Mouse (Mus musculus): ENCODE data around the gene Lefty1. TPM values are rescaled to one million over a fixed set of nuclear protein-coding genes. Genes with fewer than 3 reads are reported as not detected.

Gene Lefty1
- polyA plus RNA-seq, 1 experiment from 2014 or later: 0.23 TPM

DNA sequence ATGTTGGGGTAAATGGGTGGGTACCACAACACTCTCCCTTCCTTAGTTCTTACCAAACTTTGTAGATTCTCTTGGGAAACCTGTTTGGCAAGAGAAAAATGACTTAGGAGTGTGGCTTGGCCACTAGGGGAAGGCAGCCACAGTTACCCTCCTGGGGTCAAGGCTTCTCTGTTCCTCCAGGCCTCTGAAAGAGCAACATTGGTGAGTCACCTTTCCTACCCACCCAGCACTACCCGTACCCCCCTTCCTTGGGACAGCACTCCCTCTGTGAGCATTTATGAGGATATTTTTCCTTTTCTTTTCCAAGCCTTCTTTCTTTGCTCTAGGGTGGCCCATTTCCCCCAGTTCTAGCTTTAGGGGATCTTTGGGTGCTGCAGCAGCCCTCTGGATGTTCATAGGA lies 9.1 kb downstream of the Lefty1 start:
- WGBS: 60% methylated on average over 1 of the region's 1 CpGs
- H3K36me3 ChIP-seq: no peaks in the 10 kb centered on the region
- no peak overlapping the region for H3K4me3 ChIP-seq
- H3K27me3 ChIP-seq: peaks cover 58% of the 10 kb centered on the region
- peaks cover 29% of the 10 kb centered on the region for H3K4me1 ChIP-seq (replicated peaks)
- no peak overlapping the region for H3K4me2 ChIP-seq
- ATAC-seq (ENCODE audit: low FRiP score): no peak
- H3K9ac ChIP-seq: no peak overlapping the region
- no peak overlapping the region for H3K27ac ChIP-seq
- no peaks in the 10 kb centered on the region for H3K9me3 ChIP-seq

DNA sequence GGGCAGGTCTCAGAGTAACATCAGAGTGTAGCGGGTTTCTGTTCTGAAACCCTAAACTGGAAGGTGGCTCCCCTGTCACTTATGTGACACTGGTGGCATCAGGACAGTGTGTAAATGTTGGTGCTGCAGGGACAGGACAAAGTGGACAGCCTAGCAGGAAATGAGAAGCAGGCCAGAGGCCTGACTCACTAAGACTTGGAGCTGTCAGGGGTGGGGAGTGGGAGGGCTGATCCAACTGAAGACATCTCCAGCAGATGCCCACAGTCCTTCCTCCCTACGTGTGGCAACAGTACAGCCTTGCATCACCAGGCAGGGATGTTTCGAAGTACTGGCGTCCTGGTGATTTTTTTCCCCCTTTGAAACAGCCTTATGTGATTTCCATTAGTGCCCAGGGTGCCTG lies 9.7 kb downstream of the Lefty1 start:
- ATAC-seq (ENCODE audit: low FRiP score): no peak
- no peak overlapping the region for H3K4me3 ChIP-seq
- no peaks in the 10 kb centered on the region for H3K36me3 ChIP-seq
- H3K9ac ChIP-seq: no peak overlapping the region
- H3K9me3 ChIP-seq: no peaks in the 10 kb centered on the region
- 84% methylated on average over 4 of the region's 4 CpGs for WGBS
- peaks cover 58% of the 10 kb centered on the region for H3K27me3 ChIP-seq
- H3K27ac ChIP-seq: no peak overlapping the region
- H3K4me2 ChIP-seq: no peak overlapping the region
- peaks cover 29% of the 10 kb centered on the region for H3K4me1 ChIP-seq (replicated peaks)

DNA sequence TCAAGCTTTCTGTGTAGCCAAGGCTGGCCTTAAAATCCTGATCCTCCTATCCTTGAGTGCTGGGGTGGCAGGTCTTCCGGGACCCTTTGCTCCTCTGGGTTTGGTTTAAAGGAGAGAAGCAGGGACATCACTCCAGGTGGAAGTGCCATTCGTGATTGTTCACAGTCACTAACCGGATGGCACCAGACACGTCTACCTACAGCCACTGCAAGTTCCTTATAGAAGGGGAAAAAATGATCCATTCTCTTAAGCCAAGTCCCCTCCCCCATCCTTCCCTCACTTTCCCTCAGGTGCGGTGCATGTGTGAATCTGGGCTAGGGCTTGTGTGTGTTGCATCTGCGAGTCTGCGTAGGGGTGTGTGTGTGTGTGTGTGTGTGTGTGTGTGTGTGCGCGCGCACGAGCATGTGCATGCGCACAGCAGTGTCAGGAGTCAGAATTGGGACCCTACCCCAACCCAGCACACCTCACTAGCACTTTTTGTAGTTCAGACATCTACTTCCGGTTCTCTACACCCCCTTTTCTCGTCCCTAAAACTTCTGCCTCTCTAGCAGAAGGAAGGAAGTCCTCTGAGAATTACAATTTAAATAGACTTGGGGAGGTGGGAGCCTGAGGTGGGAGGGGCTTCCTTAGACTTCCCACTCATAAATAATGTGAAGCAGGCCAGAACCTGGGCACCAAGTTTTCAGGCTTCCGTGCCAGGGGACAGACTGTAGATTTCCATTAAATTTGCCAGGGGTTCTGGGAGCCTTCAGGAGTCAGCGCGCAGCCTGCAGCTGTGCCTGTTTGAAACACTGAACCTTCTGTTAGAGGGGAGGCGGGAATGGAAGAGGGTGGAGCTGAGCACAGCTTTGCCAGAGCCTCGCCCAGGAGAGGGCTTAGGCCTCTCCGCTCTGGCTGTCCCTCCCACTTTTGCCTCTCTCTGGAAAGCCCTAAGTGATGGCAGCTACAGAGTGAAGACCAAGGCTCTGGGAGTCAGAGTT lies 10.5 kb downstream of the Lefty1 start:
- Histone ChIP-seq H3K9ac (no peak overlapping the region), H3K4me2 (peak overlapping the region; percentile 13; the same call in 1 of the 2 replicates)

DNA sequence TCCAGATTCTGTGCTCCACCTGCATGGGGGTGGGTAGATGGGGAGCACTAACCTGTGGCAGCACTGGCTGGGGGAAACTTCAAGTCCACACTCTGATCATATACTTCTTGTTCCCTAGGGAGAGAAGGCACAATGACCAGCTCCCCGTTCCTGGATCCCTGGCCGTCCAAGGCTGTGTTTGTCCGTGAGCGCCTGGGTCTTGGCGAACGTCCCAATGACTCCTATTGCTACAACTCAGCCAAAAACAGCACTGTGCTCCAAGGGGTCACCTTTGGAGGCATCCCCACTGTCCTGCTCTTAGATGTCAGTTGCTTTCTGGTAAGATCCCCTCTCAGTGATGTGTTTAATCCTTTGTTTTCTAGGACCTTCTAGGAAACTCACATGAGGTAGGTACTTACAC lies 11.6 kb downstream of the Lefty1 start:
- 87% methylated on average over 6 of the region's 6 CpGs for WGBS
- no peaks in the 10 kb centered on the region for H3K9me3 ChIP-seq
- H3K36me3 ChIP-seq: no peaks in the 10 kb centered on the region
- peaks cover 41% of the 10 kb centered on the region for H3K27me3 ChIP-seq
- H3K4me2 ChIP-seq: no peak overlapping the region
- H3K27ac ChIP-seq: no peak overlapping the region
- peaks cover 29% of the 10 kb centered on the region for H3K4me1 ChIP-seq (replicated peaks)
- no peak overlapping the region for H3K9ac ChIP-seq
- ATAC-seq (ENCODE audit: low FRiP score): no peak
- H3K4me3 ChIP-seq: no peak overlapping the region

More for the DNA sequence above, 10.5 kb downstream of the Lefty1 start:
- WGBS: 32% methylated on average over 20 of the region's 20 CpGs
- Histone ChIP-seq H3K9me3 (no peaks in the 10 kb centered on the region), H3K4me1 (replicated peaks) (peaks cover 29% of the 10 kb centered on the region), H3K36me3 (no peaks in the 10 kb centered on the region), H3K27ac (no peak overlapping the region), H3K27me3 (peaks cover 52% of the 10 kb centered on the region), H3K4me3 (no peak overlapping the region)
- ATAC-seq (ENCODE audit: low FRiP score): peak; percentile 68; the same call in 1 of the 2 replicates

DNA sequence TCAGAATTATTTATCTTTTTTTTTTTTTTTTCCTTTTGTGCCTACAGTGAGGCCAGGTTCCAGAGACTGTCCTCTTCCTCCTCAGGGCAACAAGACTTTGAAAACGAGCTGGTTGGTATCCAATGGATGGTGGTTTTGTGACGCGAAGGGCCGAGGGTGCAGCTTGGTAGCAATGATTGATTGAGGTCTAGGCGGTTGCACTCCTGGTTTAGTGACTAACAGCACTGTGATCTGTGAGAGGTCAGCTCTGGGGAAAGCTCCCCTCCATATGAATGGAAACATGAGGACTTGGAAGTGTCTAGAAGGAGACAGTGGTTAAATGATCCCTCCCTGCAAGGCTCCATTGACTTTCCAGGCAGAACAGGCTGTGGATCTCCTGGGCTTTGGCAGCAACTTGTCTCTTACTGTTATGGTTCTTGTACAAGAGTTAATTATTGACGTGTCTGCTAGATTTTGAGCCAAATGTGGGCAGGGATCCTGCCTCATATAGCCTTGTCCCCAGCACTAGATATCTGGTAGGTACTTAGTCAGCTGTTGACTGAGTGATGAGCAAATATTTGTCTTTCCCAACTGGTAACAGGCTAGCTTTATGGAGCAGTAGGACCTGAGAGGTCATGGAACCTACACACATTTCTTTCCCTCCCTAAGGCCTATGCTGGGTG lies 17.4 kb downstream of the Lefty1 start:
- ATAC-seq (ENCODE audit: low FRiP score): no peak
- H3K9me3 ChIP-seq: no peaks in the 10 kb centered on the region
- 77% methylated on average over 6 of the region's 6 CpGs for WGBS

DNA sequence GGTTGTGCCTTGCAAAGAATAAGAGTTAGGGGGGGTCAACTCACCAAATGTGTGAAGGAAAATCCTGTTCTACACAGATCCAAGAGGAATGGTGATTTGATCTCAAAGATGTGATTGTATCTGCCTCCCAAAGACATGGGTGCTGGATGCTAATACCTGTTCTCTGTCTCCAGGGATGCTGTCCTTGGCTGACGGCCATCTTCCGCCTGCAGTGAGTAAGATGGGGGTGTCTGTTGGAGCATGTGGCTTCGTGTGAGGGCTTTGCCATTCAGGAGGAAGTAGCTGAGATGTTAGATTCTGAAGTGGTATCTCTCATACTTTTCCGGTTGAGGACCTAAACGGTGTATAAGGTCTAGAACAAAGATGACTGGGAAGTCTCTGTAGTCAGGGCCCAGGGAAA lies 18.0 kb downstream of the Lefty1 start:
- no peaks in the 10 kb centered on the region for H3K4me1 ChIP-seq (replicated peaks)
- H3K4me2 ChIP-seq: no peak overlapping the region
- H3K4me3 ChIP-seq: no peak overlapping the region
- no peak overlapping the region for H3K9ac ChIP-seq
- H3K36me3 ChIP-seq: no peaks in the 10 kb centered on the region
- H3K27ac ChIP-seq: no peak overlapping the region
- ATAC-seq (ENCODE audit: low FRiP score): no peak
- no peaks in the 10 kb centered on the region for H3K9me3 ChIP-seq
- 94% methylated on average over 5 of the region's 5 CpGs for WGBS
- H3K27me3 ChIP-seq: no peaks in the 10 kb centered on the region

More for the DNA sequence above, 17.4 kb downstream of the Lefty1 start:
- H3K4me3 ChIP-seq: no peak overlapping the region
- no peaks in the 10 kb centered on the region for H3K36me3 ChIP-seq
- H3K27me3 ChIP-seq: no peaks in the 10 kb centered on the region
- no peak overlapping the region for H3K9ac ChIP-seq
- no peaks in the 10 kb centered on the region for H3K4me1 ChIP-seq (replicated peaks)
- H3K27ac ChIP-seq: no peak overlapping the region
- no peak overlapping the region for H3K4me2 ChIP-seq

DNA sequence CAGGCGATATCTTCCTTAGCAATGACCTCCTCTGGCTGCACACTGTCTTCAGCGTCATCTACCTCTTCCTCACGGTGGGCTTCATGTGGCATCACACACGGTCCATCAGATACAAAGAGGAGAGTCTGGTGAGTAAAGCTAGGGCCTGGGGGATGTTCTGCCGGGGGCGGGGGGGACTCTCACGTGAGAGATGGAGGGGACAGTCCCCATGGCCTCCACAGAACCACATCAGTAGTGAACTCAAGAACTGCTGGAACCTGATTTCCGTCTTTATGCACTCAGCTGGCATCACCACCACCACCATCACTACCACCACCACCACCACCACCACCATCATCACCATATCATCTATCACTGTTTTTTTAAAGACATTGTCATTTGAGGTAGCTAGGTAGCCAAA lies 21.6 kb downstream of the Lefty1 start:
- H3K9me3 ChIP-seq: no peaks in the 10 kb centered on the region
- no peak overlapping the region for H3K4me3 ChIP-seq
- H3K27me3 ChIP-seq: no peaks in the 10 kb centered on the region
- no peak overlapping the region for H3K9ac ChIP-seq
- no peaks in the 10 kb centered on the region for H3K4me1 ChIP-seq (replicated peaks)
- 92% methylated on average over 8 of the region's 8 CpGs for WGBS
- H3K36me3 ChIP-seq: no peaks in the 10 kb centered on the region
- no peak for ATAC-seq (ENCODE audit: low FRiP score)
- H3K4me2 ChIP-seq: no peak overlapping the region
- no peak overlapping the region for H3K27ac ChIP-seq

DNA sequence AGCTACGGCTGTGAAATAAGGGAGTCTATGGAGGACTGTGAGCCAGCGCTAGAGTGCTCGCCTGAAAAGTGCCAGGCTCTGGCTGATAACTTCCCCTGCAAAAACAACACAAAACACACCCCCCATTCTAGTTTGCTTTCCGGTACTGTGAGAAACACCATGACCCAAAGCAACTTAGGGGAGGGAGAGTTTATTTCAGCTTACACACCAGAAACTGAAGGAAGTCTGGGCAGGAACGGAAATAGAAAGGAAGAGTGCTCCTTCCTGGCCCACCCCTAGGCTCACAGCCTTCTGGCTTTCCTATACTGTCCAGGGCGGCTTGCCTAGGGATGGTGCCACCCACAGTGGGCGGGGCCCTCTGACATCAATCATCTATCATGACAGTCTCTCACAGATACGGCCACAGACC lies 22.2 kb downstream of the Lefty1 start:
- Histone ChIP-seq H3K4me3 (no peak overlapping the region), H3K27me3 (no peaks in the 10 kb centered on the region), H3K36me3 (no peaks in the 10 kb centered on the region), H3K4me1 (replicated peaks) (no peaks in the 10 kb centered on the region), H3K27ac (no peak overlapping the region), H3K9me3 (no peaks in the 10 kb centered on the region), H3K4me2 (no peak overlapping the region), H3K9ac (no peak overlapping the region)
- WGBS: 85% methylated on average over 8 of the region's 8 CpGs
- no peak for ATAC-seq (ENCODE audit: low FRiP score)

DNA sequence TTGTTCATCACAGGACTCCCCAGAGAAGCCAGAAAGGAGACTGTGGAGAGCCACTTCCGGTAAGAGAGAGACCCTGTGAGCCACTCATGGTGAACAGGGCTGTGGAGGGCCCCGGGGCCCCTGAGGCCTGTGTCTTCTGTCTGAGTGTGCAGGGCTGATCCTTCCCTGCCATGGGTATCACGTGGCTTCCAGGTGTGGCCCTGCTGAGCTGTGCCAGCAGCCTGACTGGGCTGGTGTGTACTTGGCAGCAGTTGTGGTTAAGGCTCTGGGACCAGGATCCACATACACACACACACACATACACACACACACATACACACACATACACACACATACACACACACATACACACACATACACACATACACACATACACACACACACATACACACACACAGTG lies 23.2 kb downstream of the Lefty1 start:
- no peaks in the 10 kb centered on the region for H3K27me3 ChIP-seq
- H3K36me3 ChIP-seq: no peaks in the 10 kb centered on the region
- H3K4me3 ChIP-seq: no peak overlapping the region
- H3K9ac ChIP-seq: no peak overlapping the region
- no peak for ATAC-seq (ENCODE audit: low FRiP score)
- no peak overlapping the region for H3K4me2 ChIP-seq
- H3K9me3 ChIP-seq: no peaks in the 10 kb centered on the region
- H3K27ac ChIP-seq: no peak overlapping the region
- WGBS: 94% methylated on average over 3 of the region's 3 CpGs
- H3K4me1 ChIP-seq (replicated peaks): no peaks in the 10 kb centered on the region

DNA sequence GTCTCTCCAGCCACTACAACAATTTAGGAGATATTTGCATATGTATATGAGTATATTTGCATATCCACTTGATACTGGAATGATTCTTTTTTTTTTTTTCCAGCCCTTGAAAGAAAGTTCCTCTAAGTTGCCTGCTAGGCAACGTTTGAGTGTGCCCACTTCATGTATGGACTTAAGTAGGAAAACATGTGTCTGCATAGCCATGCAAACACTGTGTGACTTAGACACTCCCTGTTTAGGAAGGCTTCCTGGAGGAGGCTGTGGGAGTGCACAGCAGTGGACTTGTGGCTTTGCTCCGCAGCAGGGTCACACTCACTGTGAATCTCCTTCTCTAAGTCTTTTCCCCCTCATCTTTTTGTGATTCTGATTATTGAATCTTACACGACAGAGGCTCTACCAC lies 24.0 kb downstream of the Lefty1 start:
- no peak overlapping the region for H3K27ac ChIP-seq
- no peak overlapping the region for H3K4me3 ChIP-seq
- 56% methylated on average over 3 of the region's 3 CpGs for WGBS
- no peak overlapping the region for H3K4me2 ChIP-seq
- no peaks in the 10 kb centered on the region for H3K36me3 ChIP-seq
- no peak overlapping the region for H3K9ac ChIP-seq
- no peaks in the 10 kb centered on the region for H3K9me3 ChIP-seq
- no peaks in the 10 kb centered on the region for H3K27me3 ChIP-seq
- no peaks in the 10 kb centered on the region for H3K4me1 ChIP-seq (replicated peaks)
- ATAC-seq (ENCODE audit: low FRiP score): no peak

DNA sequence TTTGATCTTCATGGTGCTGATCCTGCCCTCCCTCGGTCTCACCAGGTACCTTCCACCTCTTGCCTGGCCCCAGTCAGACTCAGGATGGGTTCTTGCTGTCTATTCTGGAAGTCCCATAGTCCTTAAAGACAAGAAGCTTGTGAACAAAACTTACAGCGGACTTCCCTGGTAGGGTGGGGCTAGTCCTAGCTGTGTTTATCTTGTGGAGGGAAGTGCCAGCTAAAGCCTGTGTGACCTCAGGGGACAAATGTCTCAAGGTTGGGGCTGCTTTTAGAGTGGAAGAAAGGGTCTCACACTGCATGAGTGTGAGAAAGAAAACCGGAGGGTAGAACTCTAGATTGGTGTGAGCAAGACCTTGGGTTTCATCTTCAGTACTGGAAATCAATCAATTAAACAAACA lies 31.0 kb downstream of the Lefty1 start:
- WGBS: 90% methylated on average over 3 of the region's 3 CpGs
- H3K9me3 ChIP-seq: no peaks in the 10 kb centered on the region
- no peaks in the 10 kb centered on the region for H3K27me3 ChIP-seq
- no peak for ATAC-seq (ENCODE audit: low FRiP score)
- no peak overlapping the region for H3K9ac ChIP-seq
- no peaks in the 10 kb centered on the region for H3K36me3 ChIP-seq
- H3K27ac ChIP-seq: no peak overlapping the region
- H3K4me2 ChIP-seq: no peak overlapping the region
- H3K4me3 ChIP-seq: no peak overlapping the region
- H3K4me1 ChIP-seq (replicated peaks): no peaks in the 10 kb centered on the region

DNA sequence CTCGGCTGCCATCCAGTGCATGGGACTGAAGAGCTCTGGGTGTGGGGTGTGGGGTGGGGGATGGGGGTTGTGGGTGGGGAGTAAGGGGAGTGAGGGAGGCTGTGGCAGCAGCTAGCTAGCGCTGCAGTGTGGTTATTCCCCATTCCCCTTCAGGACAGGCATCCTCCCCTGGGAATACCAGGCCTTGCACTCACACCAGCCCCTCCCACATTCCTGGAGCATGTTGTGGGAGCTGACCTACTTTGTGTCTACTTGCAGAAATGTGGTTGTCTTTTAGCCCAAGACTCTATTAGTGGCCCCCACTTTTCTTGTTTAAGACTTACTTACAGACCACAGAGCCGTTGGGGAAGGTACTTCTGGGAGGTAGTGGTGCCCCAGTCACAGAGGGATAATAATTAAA lies 31.7 kb downstream of the Lefty1 start:
- Histone ChIP-seq H3K4me1 (replicated peaks) (no peaks in the 10 kb centered on the region), H3K9ac (no peak overlapping the region), H3K27me3 (no peaks in the 10 kb centered on the region), H3K4me3 (no peak overlapping the region), H3K27ac (no peak overlapping the region), H3K9me3 (no peaks in the 10 kb centered on the region), H3K36me3 (no peaks in the 10 kb centered on the region), H3K4me2 (no peak overlapping the region)
- ATAC-seq (ENCODE audit: low FRiP score): no peak
- 68% methylated on average over 3 of the region's 3 CpGs for WGBS
